Mouse (Mus musculus): ENCODE data around the gene Crcp.

GRCm38 (mm10) chr5:130060329-130060665 lies 31.2 kb downstream of the Crcp start:
- TF ChIP-seq CTCF (IDR thresholded peaks at IDR 0.05; ENCODE audit: borderline replicate concordance, control insufficient read depth, extremely low read depth, insufficient read depth, low read length, poor library complexity) (no peak), POLR2A (IDR thresholded peaks at IDR 0.05; ENCODE audit: control insufficient read depth, extremely low read depth, insufficient read depth, low read length, poor library complexity) (no peak)
